Comparison of ENCODE assay signal across 12 mouse cellular contexts in genomic region chr8:22226361-22226760, GRCm38 (mm10). TPM values are rescaled to one million over a fixed set of nuclear protein-coding genes. Genes with fewer than 3 reads are reported as not detected.
DNase-seq lines count a peak whose midpoint lies in the region; ATAC-seq lines count a peak whose summit lies in the region.
"Had no signal": no experiment of that assay in that cellular context is flagged by ENCODE, and none has a peak within 500 bp of the region (broad histone marks: within the 10 kb centered on the region; RNA-seq: fewer than 3 reads in every experiment).

No protein-coding gene starts in this region.

- H3K9ac ChIP-seq in heart, embryonic 14.5 days (ENCODE audit: low read length): 0 out of 2 replicates have a peak overlapping the region, but pooled peaks have one; percentile 34
- H3K9ac ChIP-seq in liver, embryonic 13.5 days: no peak overlapping the region

- no peak for DNase-seq in heart, adult 9 months (ENCODE audit: low spot score in 2 of 2)
- no peak for DNase-seq in liver, embryonic 13.5 days
- DNase-seq in liver: no peak
- DNase-seq in urinary bladder, postnatal 25 days (ENCODE audit: low spot score): peak; percentile 7
- DNase-seq in urinary bladder, adult 2 months (ENCODE audit: low spot score): no peak
- DNase-seq in urinary bladder, postnatal 36 days (ENCODE audit: low spot score in 2 of 2): peak; percentile 6 to 12
- DNase-seq in T-cell, adult 2 months (ENCODE audit: low spot score): no peak
- DNase-seq: cerebellum, adult 8-10 months had no signal

- H3K4me3 ChIP-seq in heart, embryonic 14.5 days (ENCODE audit: control insufficient read depth in 1 of 2, insufficient read depth in 1 of 2, low read depth in 1 of 2, low read length in 2 of 2): 0 out of 4 replicates have a peak overlapping the region, but pooled peaks of 1 of the 2 experiments have one; percentile 69
- H3K4me3 ChIP-seq in liver, embryonic 13.5 days (replicated peaks): no peak overlapping the region

- peak overlapping the region; percentile 85 for H3K4me2 ChIP-seq in heart, embryonic 14.5 days (ENCODE audit: low read length)
- H3K4me2 ChIP-seq in liver, embryonic 13.5 days: 0 out of 2 replicates have a peak overlapping the region, but pooled peaks have one; percentile 72

- peaks cover 4% of the 10 kb centered on the region; the same call in 1 of the 2 replicates for H3K27me3 ChIP-seq in heart, embryonic 14.5 days (ENCODE audit: control insufficient read depth, insufficient read depth, low read length)
- peaks cover 32% of the 10 kb centered on the region for H3K27me3 ChIP-seq in liver, embryonic 13.5 days

- H3K36me3 ChIP-seq in heart, embryonic 14.5 days (ENCODE audit: control insufficient read depth, insufficient read depth, low read length): 0 out of 2 replicates have a peak, but pooled peaks cover under 1% of the 10 kb centered on the region
- H3K36me3 ChIP-seq in liver, embryonic 13.5 days: 0 out of 2 replicates have a peak, but pooled peaks cover 6% of the 10 kb centered on the region

- 49% methylated on average over 8 of the region's 8 CpGs for WGBS in heart, embryonic 14.5 days
- 40% methylated on average over 8 of the region's 8 CpGs for WGBS in liver, embryonic 13.5 days (ENCODE audit: insufficient replicate concordance)

- H3K9me3 ChIP-seq in heart, embryonic 14.5 days (ENCODE audit: control insufficient read depth, low read length): no peaks in the 10 kb centered on the region
- no peaks in the 10 kb centered on the region for H3K9me3 ChIP-seq in liver, embryonic 13.5 days (replicated peaks)

- no peak for ATAC-seq in heart, embryonic 14.5 days (ENCODE audit: insufficient number of reproducible peaks, insufficient read depth, low FRiP score, low read depth)
- ATAC-seq in liver, embryonic 13.5 days (ENCODE audit: low read depth): no peak

- no peaks in the 10 kb centered on the region; a peak in 1 of 4 replicates for H3K4me1 ChIP-seq in heart, embryonic 14.5 days (ENCODE audit: control insufficient read depth in 2 of 2, insufficient read depth in 2 of 2, low read length in 2 of 2)
- H3K4me1 ChIP-seq in liver, embryonic 13.5 days (replicated peaks): peaks cover 9% of the 10 kb centered on the region; the same call in 1 of the 2 replicates

- H3K27ac ChIP-seq in heart, embryonic 14.5 days (replicated peaks in 1 of 2; ENCODE audit: control insufficient read depth in 1 of 2, insufficient read depth in 1 of 2, low read depth in 2 of 2, low read length in 2 of 2): peak overlapping the region; percentile 8 to 48; a peak in 3 of 4 replicates
- no peak overlapping the region for H3K27ac ChIP-seq in liver, embryonic 13.5 days

RNA-seq across cellular contexts. Expression of gene Thsd1, which starts 0.8 kb away (rescaled TPM):
- 17.3 and 17.8 TPM in 2 replicates for polyA plus RNA-seq in heart, embryonic 14.5 days (2014; fragmentation: Nextera tagmentation; extraction: Ambion mirVana)
- 1.5 and 2.3 TPM in 2 replicates for polyA plus RNA-seq in liver, embryonic 13.5 days (2015; fragmentation: Nextera tagmentation; extraction: Ambion mirVana)
- polyA plus RNA-seq in urinary bladder, adult 2 months (2012; rRNA removed): 12.1 and 12.3 TPM in 2 replicates

RNA-seq across cellular contexts. Expression of gene Vps36, which starts 33.8 kb away (rescaled TPM):
- 22.4 and 24.2 TPM in 2 replicates for polyA plus RNA-seq in heart, embryonic 14.5 days (2014; fragmentation: Nextera tagmentation; extraction: Ambion mirVana)
- 11.5 and 12.9 TPM in 2 replicates for polyA plus RNA-seq in liver, embryonic 13.5 days (2015; fragmentation: Nextera tagmentation; extraction: Ambion mirVana)
- polyA plus RNA-seq in urinary bladder, adult 2 months (2012; rRNA removed): 29.0 and 30.2 TPM in 2 replicates

RNA-seq across cellular contexts. Expression of gene Ckap2, which starts 40.7 kb away (rescaled TPM):
- 34.9 and 36.5 TPM in 2 replicates for polyA plus RNA-seq in heart, embryonic 14.5 days (2014; fragmentation: Nextera tagmentation; extraction: Ambion mirVana)
- polyA plus RNA-seq in liver, embryonic 13.5 days (2015; fragmentation: Nextera tagmentation; extraction: Ambion mirVana): 22.2 and 28.5 TPM in 2 replicates
- polyA plus RNA-seq in urinary bladder, adult 2 months (2012; rRNA removed): 4.7 and 5.1 TPM in 2 replicates

RNA-seq across cellular contexts. Expression of gene Tpte, which starts 56.9 kb away (rescaled TPM):
- not detected in 2 replicates for polyA plus RNA-seq in heart, embryonic 14.5 days (2014; fragmentation: Nextera tagmentation; extraction: Ambion mirVana)
- not detected in 2 replicates for polyA plus RNA-seq in liver, embryonic 13.5 days (2015; fragmentation: Nextera tagmentation; extraction: Ambion mirVana)
- not detected in 2 replicates for polyA plus RNA-seq in urinary bladder, adult 2 months (2012; rRNA removed)
- polyA plus RNA-seq: forebrain, embryonic 10.5 days; kidney, adult 2 months; limb, embryonic 11.5 days had no signal

Comparison
In these comparisons a context has a peak if more than half of its experiments do, and no peak if none do; other contexts are left out.
1. DNase-seq: peak in urinary bladder, postnatal 25 days (single experiment) and urinary bladder, postnatal 36 days (2 of 2); none in heart, adult 9 months (0 of 2), liver, embryonic 13.5 days (single experiment), liver (single experiment), urinary bladder, adult 2 months (single experiment) and T-cell, adult 2 months (single experiment).